Mouse (Mus musculus): Measurements from ENCODE around the gene Atg4b.
A peak's percentile ranks its signal among the peaks of the same experiment; 100 is the strongest.
"Not testable (repeated sequence)": the region's sequence is repeated elsewhere in the genome, so short reads cannot be mapped to it uniquely, and the experiment has no call there.

Atg4b gene

GRCm38 (mm10) chr1:93756154-93756553 is 4.9 kb downstream of the Atg4b start:
- no peak for DNase-seq

GRCm38 (mm10) chr1:93760076-93760475 is 8.8 kb downstream of the Atg4b start:
- no peak for DNase-seq

- not testable (repeated sequence) for DNase-seq
These were observed 12.2 kb downstream of the Atg4b start for GRCm38 (mm10) chr1:93763531-93763930.

- DNase-seq, result no peak
These were observed 13.7 kb downstream of the Atg4b start for GRCm38 (mm10) chr1:93764871-93765591.

GRCm38 (mm10) chr1:93767600-93767999 is 16.3 kb downstream of the Atg4b start:
- no peak for DNase-seq

- DNase-seq, result no peak
These were observed 18.6 kb downstream of the Atg4b start for GRCm38 (mm10) chr1:93769901-93770300.

GRCm38 (mm10) chr1:93776686-93777085 is 25.4 kb downstream of the Atg4b start:
- DNase-seq, result no peak

- DNase-seq, result peak; percentile 24
These were observed 35.6 kb downstream of the Atg4b start for GRCm38 (mm10) chr1:93786912-93787311.

- no peak for DNase-seq
These were observed 43.2 kb downstream of the Atg4b start for GRCm38 (mm10) chr1:93794526-93794925.

GRCm38 (mm10) chr1:93795886-93796285 is 44.6 kb downstream of the Atg4b start:
- no peak for DNase-seq

GRCm38 (mm10) chr1:93800670-93801503 is 49.6 kb downstream of the Atg4b start:
- DNase-seq, result peak; percentile 33

- DNase-seq, result peak; percentile 90
These were observed 50.5 kb downstream of the Atg4b start, which contains the start of gene Dtymk for GRCm38 (mm10) chr1:93801741-93802238. TSS of gene Dtymk (minus strand) at chr1:93801934.

- DNase-seq, result no peak
These were observed 51.5 kb downstream of the Atg4b start for GRCm38 (mm10) chr1:93802771-93803170.

- DNase-seq, result peak; percentile 100
These were observed 52.5 kb downstream of the Atg4b start, which contains the start of gene Ing5 for GRCm38 (mm10) chr1:93803556-93804507. TSS of gene Ing5 (plus strand) at chr1:93803965.

GRCm38 (mm10) chr1:93804818-93805217 is 53.5 kb downstream of the Atg4b start:
- DNase-seq, result no peak

GRCm38 (mm10) chr1:93805221-93805951 is 54.1 kb downstream of the Atg4b start:
- DNase-seq, result peak; percentile 34

GRCm38 (mm10) chr1:93808871-93809270 is 57.6 kb downstream of the Atg4b start:
- no peak for DNase-seq

GRCm38 (mm10) chr1:93810011-93810410 is 58.7 kb downstream of the Atg4b start:
- DNase-seq, result no peak

- no peak for DNase-seq
These were observed 60.3 kb downstream of the Atg4b start for GRCm38 (mm10) chr1:93811495-93812039.

- no peak for DNase-seq
These were observed 66.7 kb downstream of the Atg4b start for GRCm38 (mm10) chr1:93817823-93818532.

- DNase-seq, result no peak
These were observed 67.4 kb downstream of the Atg4b start for GRCm38 (mm10) chr1:93818722-93819121.

Measured in cerebellum, adult 8-10 months (tissue).